ENCODE assay signal across 8 mouse cellular contexts in the genomic region with DNA sequence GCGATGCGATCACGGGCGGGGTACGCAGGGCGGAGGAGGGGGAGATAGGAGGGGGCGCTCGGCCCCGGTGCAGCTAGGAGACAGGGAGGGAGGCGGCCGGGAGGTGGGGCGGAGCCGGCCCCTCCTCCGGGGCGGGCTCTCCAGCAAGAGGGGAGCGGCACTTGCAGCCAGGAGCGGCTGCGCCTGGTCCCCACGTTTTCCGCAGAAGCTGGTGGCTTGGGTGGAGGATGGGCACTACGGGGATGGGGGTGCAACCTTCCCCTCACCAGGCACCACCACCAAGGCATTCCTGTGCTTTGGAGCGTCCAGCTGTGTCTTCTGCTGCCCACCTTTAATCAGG. TPM values are rescaled to one million over a fixed set of nuclear protein-coding genes. Genes with fewer than 3 reads are reported as not detected.
DNase-seq lines count a peak whose midpoint lies in the region; ATAC-seq and TF ChIP-seq lines count a peak whose summit lies in the region.

A gene (minus strand): TSS at position 84 of the 340 bp plus-strand sequence.

- peak within 1 kb of the TSS; percentile 99 for H3K4me2 ChIP-seq in kidney, postnatal 0 days (ENCODE audit: low read length)
- peak within 1 kb of the TSS; percentile 63 for H3K4me2 ChIP-seq in liver, embryonic 14.5 days (ENCODE audit: low read depth)

- no peak within 1 kb of the TSS for H3K27ac ChIP-seq in kidney, postnatal 0 days
- peak within 1 kb of the TSS; percentile 88 for H3K27ac ChIP-seq in forebrain, embryonic 10.5 days
- H3K27ac ChIP-seq in liver, embryonic 14.5 days: no peak within 1 kb of the TSS

- H3K9ac ChIP-seq in kidney, postnatal 0 days (ENCODE audit: low read depth, low read length): peak within 1 kb of the TSS; percentile 52
- H3K9ac ChIP-seq in liver, embryonic 14.5 days (replicated peaks): no peak within 1 kb of the TSS

- no peaks in the 10 kb centered on the region for H3K36me3 ChIP-seq in kidney, postnatal 0 days (ENCODE audit: insufficient read depth, low read length)
- H3K36me3 ChIP-seq in forebrain, embryonic 10.5 days (replicated peaks): no peaks in the 10 kb centered on the region
- no peaks in the 10 kb centered on the region for H3K36me3 ChIP-seq in liver, embryonic 14.5 days (replicated peaks; ENCODE audit: control insufficient read depth, insufficient read depth, low read depth)

- WGBS in kidney, postnatal 0 days: under 1% methylated on average over 21 of the region's 22 CpGs
- WGBS in forebrain, embryonic 10.5 days: under 1% methylated on average over 21 of the region's 22 CpGs
- 2% methylated on average over 20 of the region's 22 CpGs for WGBS in liver, embryonic 14.5 days (ENCODE audit: insufficient replicate concordance)

- H3K27me3 ChIP-seq in kidney, postnatal 0 days (ENCODE audit: insufficient read depth, low read length): no peaks in the 10 kb centered on the region
- peaks cover 62% of the 10 kb centered on the region for H3K27me3 ChIP-seq in forebrain, embryonic 10.5 days (ENCODE audit: poor library complexity, severe bottlenecking)
- peaks cover 17% of the 10 kb centered on the region for H3K27me3 ChIP-seq in liver, embryonic 14.5 days (ENCODE audit: control insufficient read depth, insufficient read depth, low read length)

- peak; percentile 21 for DNase-seq in kidney, postnatal 0 days (ENCODE audit: low spot score)
- DNase-seq in kidney, postnatal 25 days: no peak
- DNase-seq in brain, embryonic 18.5 days (ENCODE audit: low read depth, low spot score): peak; percentile 66
- DNase-seq in forebrain, embryonic 10.5 days (ENCODE audit: extremely low spot score, low spot score): no peak
- DNase-seq in kidney, postnatal 14 days: peak; percentile 13
- no peak for DNase-seq in liver, embryonic 14.5 days (ENCODE audit: low read depth in 3 of 3, low spot score in 3 of 3)
- DNase-seq in right cerebral cortex, postnatal 14 days: peak; percentile 80
- DNase-seq in spleen, adult 18-20 months: no peak

- H3K9me3 ChIP-seq in kidney, postnatal 0 days (replicated peaks; ENCODE audit: low read length): no peaks in the 10 kb centered on the region
- no peaks in the 10 kb centered on the region for H3K9me3 ChIP-seq in forebrain, embryonic 10.5 days
- H3K9me3 ChIP-seq in liver, embryonic 14.5 days (ENCODE audit: control insufficient read depth, low read length): no peaks in the 10 kb centered on the region

- no peak for TF ChIP-seq CTCF in kidney, postnatal 0 days (IDR thresholded peaks at IDR 0.05; ENCODE audit: low read depth)
- no peak for TF ChIP-seq CTCF in liver, embryonic 14.5 days (IDR thresholded peaks at IDR 0.05; ENCODE audit: low read depth)

- 0 out of 2 replicates have a peak, but pooled peaks cover 10% of the 10 kb centered on the region for H3K4me1 ChIP-seq in kidney, postnatal 0 days (replicated peaks; ENCODE audit: insufficient read depth, low read length)
- peaks cover 27% of the 10 kb centered on the region for H3K4me1 ChIP-seq in forebrain, embryonic 10.5 days
- H3K4me1 ChIP-seq in liver, embryonic 14.5 days (replicated peaks; ENCODE audit: control insufficient read depth in 2 of 2, insufficient read depth in 2 of 2, low read length in 1 of 2): no peaks in the 10 kb centered on the region

- ATAC-seq in kidney, postnatal 0 days (replicated peaks; ENCODE audit: low FRiP score, low read depth): peak; percentile 25; the same call in 1 of the 2 replicates
- no peak for ATAC-seq in liver, embryonic 14.5 days (ENCODE audit: insufficient read depth)

- TF ChIP-seq EP300 in liver, embryonic 14.5 days (IDR thresholded peaks at IDR 0.05; ENCODE audit: low read depth): no peak

- H3K4me3 ChIP-seq in kidney, postnatal 0 days (replicated peaks; ENCODE audit: low read depth, low read length): peak within 1 kb of the TSS; percentile 53
- H3K4me3 ChIP-seq in forebrain, embryonic 10.5 days: peak within 1 kb of the TSS; percentile 87
- peak within 1 kb of the TSS in 1 of 2 experiments; percentile 51; a peak in 2 of 4 replicates for H3K4me3 ChIP-seq in liver, embryonic 14.5 days (ENCODE audit: insufficient read depth in 1 of 2, low read depth in 2 of 2, low read length in 2 of 2)

RNA-seq across cellular contexts. Expression of the gene that starts here (rescaled TPM):
- polyA plus RNA-seq in kidney, postnatal 0 days (2015; fragmentation: Nextera tagmentation; extraction: Ambion mirVana): 0.04 and 0.08 TPM in 2 replicates
- 0.48 and 0.64 TPM in 2 replicates for polyA plus RNA-seq in forebrain, embryonic 10.5 days (2016; fragmentation: Nextera tagmentation; extraction: Ambion mirVana)
- polyA plus RNA-seq in liver, embryonic 14.5 days (2012; rRNA removed): 0.02 TPM in 1 of 2 replicates, not detected in the other
- polyA plus RNA-seq in liver, embryonic 14.5 days (2014; fragmentation: Nextera tagmentation; extraction: Ambion mirVana): not detected in 2 replicates

Comparison
In these comparisons a context has a peak if more than half of its experiments do, and no peak if none do; other contexts are left out.
1. DNase-seq: peak in brain, embryonic 18.5 days (single experiment), kidney, postnatal 14 days (single experiment) and right cerebral cortex, postnatal 14 days (single experiment); none in kidney, postnatal 25 days (0 of 2), forebrain, embryonic 10.5 days (single experiment), liver, embryonic 14.5 days (0 of 3) and spleen, adult 18-20 months (0 of 2).
2. Peak in DNase-seq, ATAC-seq, H3K4me3 ChIP-seq, H3K9ac ChIP-seq and H3K4me2 ChIP-seq in kidney, postnatal 0 days; RNA of the gene not detected or under 1 TPM.